Mouse (Mus musculus) stomach, embryonic 16.5 days (tissue): ENCODE measurements around the gene Slc9b1. TPM values are rescaled to one million over a fixed set of nuclear protein-coding genes. Genes with fewer than 3 reads are reported as not detected.

Source experiments
- ATAC-seq: fragments of 200-750 bp; cut with Nextera tagmentation; 2 replicates; pipeline ENCODE4 v1.8.0; 2017; ENCODE audit warnings: moderate number of reproducible peaks, moderate TSS enrichment; ENCODE audit not compliant: insufficient read depth, low FRiP score
- H3K27ac ChIP-seq: fragments of 300-500 bp; sonication (generic); 2 replicates; pipeline ENCODE4 v1.5.1; 2014; ENCODE audit warnings: low read length
- H3K27me3 ChIP-seq: fragments of 300-500 bp; sonication (generic); 2 replicates; pipeline ENCODE4 v1.6.1; 2014; ENCODE audit warnings: low read length, control low read depth, mixed read lengths; ENCODE audit not compliant: control insufficient read depth, insufficient read depth
- H3K36me3 ChIP-seq: fragments of 300-500 bp; sonication (generic); 2 replicates; pipeline ENCODE4 v1.6.1; 2014; ENCODE audit warnings: low read length; ENCODE audit not compliant: control insufficient read depth, insufficient read depth
- H3K4me1 ChIP-seq: fragments of 300-500 bp; sonication (generic); 2 replicates; pipeline ENCODE4 v1.6.1; 2014; ENCODE audit warnings: low read length, control low read depth, mixed read lengths; ENCODE audit not compliant: control insufficient read depth, insufficient read depth
- H3K4me2 ChIP-seq: fragments of 300-500 bp; sonication (generic); 2 replicates; pipeline ENCODE4 v1.6.1; 2014; ENCODE audit warnings: low read depth, low read length, mixed read lengths
- H3K4me3 ChIP-seq: fragments of 300-500 bp; sonication (generic); replicated peaks from 2 replicates; pipeline ENCODE4 v1.5.1; 2014; ENCODE audit warnings: mild to moderate bottlenecking, low read length
- H3K9ac ChIP-seq: fragments of 300-500 bp; sonication (generic); 2 replicates; pipeline ENCODE4 v1.6.1; 2014; ENCODE audit warnings: low read length
- H3K9me3 ChIP-seq: fragments of 300-500 bp; sonication (generic); replicated peaks from 2 replicates; pipeline ENCODE4 v1.6.1; 2016; ENCODE audit warnings: low read length, control low read depth; ENCODE audit not compliant: control insufficient read depth
- WGBS: fragments of 180-500 bp; shearing (Covaris S2); extraction: QIAGEN DNeasy Blood & Tissue Kit; methylation state at CpG from one replicate; pipeline ENCODE4 v1.1.7; 2014; 5-methylcytosine and 5-hydroxymethylcytosine counted together
- polyA plus RNA-seq: library from polyadenylated mRNA; unstranded; fragments of >200 nt; fragmentation: Nextera tagmentation; extraction: Ambion mirVana; gene quantifications from 2 replicates; pipeline ENCODE4 v1.2.1, GENCODE M21; 2015

The Slc9b1 gene
- polyA plus RNA-seq, 1 experiment from 2014 or later = 0.34 TPM

DNA sequence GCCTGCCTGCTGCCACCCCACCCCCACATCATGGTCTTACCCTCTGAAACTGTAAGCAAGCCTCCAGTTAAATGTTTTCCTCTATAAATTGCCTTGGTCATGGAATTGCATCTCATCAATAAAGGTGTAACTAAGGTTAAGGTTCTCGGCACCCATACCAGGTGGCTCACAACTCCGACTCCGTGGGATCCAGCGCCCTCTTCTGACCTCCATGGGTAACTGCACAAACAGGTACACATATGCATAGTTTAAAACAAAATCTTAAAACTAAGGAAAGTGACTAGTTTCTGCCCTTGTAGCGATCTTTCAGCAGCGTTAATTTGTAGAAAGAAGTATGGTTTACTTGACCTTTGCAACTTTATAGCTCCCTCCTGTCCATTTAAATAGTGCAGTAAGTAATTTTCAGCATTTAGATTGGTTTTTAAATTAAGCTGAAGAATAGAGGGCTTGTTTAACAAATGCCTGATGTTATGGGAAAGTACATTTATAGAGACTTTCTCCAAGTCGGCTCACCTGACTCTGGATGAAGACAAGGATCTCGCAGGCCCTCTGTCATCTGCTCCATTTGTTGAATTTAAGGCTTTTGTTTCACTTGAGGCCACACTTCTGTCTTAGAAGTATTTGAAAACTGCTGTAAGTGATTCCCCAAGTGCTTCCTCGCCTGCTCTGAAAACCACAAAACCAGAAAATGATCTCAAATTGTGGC is 32.0 kb upstream of the Slc9b1 start:
- Histone ChIP-seq H3K4me1 (no peaks in the 10 kb centered on the region), H3K9ac (no peak overlapping the region)
- 82% methylated on average over 9 of the region's 9 CpGs for WGBS

DNA sequence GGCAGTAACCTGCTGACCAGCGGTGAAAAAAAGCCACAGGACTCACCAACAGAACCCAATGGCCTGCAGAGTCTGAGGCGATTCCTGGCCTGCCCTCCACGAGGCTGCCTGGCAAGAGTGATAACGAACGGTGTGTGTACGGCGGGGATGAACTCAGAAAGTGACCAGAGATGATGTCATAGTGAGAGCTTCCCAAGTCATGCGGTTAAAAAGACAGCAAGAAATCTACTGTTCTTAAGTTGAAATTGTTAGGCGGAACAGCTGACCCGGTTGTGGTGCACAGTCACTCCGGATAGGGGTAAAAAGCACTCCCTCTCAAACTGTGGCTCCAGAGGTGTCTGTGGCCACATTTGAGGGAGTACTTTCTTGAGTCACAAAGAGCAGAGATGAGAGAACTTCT is 29.5 kb upstream of the Slc9b1 start:
- H3K4me1 ChIP-seq = no peaks in the 10 kb centered on the region
- no peaks in the 10 kb centered on the region for H3K9me3 ChIP-seq
- no peak for ATAC-seq
- no peaks in the 10 kb centered on the region for H3K36me3 ChIP-seq
- H3K9ac ChIP-seq = no peak overlapping the region
- no peak overlapping the region for H3K4me3 ChIP-seq
- no peak overlapping the region for H3K4me2 ChIP-seq
- H3K27me3 ChIP-seq = no peaks in the 10 kb centered on the region
- no peak overlapping the region for H3K27ac ChIP-seq
- 74% methylated on average over 11 of the region's 11 CpGs for WGBS

More for the DNA sequence above, 32.0 kb upstream of the Slc9b1 start:
- Histone ChIP-seq H3K4me2 (no peak overlapping the region), H3K9me3 (no peaks in the 10 kb centered on the region), H3K27ac (no peak overlapping the region), H3K27me3 (no peaks in the 10 kb centered on the region), H3K36me3 (no peaks in the 10 kb centered on the region), H3K4me3 (no peak overlapping the region)
- ATAC-seq = no peak

DNA sequence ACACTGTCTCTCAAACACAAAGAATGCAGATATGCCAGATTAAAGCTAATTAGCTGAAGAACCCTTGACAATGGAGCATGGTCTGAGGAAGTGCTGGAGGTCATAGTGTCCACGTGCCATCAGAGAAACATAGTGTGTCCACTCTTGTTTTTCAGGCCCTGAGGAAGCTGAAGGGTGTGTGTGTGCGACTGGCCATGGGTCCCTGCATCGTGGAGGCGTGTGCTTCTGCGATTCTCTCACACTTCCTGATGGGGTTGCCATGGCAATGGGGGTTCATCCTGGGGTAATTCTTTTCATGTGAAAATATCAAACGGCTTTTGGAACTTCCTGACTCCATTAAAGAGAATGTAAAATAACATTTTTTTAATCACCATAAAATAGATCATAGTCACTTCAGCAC is 23.5 kb upstream of the Slc9b1 start:
- Histone ChIP-seq H3K4me3 (no peak overlapping the region), H3K27me3 (no peaks in the 10 kb centered on the region), H3K4me2 (no peak overlapping the region), H3K9me3 (no peaks in the 10 kb centered on the region), H3K27ac (no peak overlapping the region), H3K36me3 (no peaks in the 10 kb centered on the region), H3K4me1 (no peaks in the 10 kb centered on the region), H3K9ac (no peak overlapping the region)
- WGBS = 66% methylated on average over 6 of the region's 6 CpGs
- no peak for ATAC-seq

DNA sequence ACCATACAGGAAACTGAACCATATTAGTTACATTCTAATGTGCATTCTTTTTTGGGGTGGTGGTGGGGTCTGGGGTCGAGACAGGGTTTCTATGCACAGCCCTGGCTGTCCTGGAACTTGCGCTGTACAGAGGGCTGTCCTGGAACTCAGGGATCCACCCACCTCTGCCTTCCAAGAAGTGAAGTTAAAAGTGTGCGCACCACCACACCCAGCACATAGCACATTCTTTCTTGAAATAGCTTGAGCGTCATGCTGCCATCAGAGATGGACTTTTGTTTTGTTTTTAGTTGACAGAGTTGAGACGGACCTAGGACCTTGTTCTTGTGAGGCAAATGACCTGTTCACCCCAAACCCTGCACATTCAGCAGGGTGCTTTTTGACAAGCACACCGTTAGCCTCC is 20.7 kb upstream of the Slc9b1 start:
- Histone ChIP-seq H3K4me1 (no peaks in the 10 kb centered on the region), H3K27me3 (no peaks in the 10 kb centered on the region), H3K4me2 (no peak overlapping the region), H3K9me3 (no peaks in the 10 kb centered on the region), H3K27ac (no peak overlapping the region), H3K9ac (no peak overlapping the region), H3K36me3 (no peaks in the 10 kb centered on the region), H3K4me3 (no peak overlapping the region)
- ATAC-seq = no peak
- 63% methylated on average over 6 of the region's 6 CpGs for WGBS

DNA sequence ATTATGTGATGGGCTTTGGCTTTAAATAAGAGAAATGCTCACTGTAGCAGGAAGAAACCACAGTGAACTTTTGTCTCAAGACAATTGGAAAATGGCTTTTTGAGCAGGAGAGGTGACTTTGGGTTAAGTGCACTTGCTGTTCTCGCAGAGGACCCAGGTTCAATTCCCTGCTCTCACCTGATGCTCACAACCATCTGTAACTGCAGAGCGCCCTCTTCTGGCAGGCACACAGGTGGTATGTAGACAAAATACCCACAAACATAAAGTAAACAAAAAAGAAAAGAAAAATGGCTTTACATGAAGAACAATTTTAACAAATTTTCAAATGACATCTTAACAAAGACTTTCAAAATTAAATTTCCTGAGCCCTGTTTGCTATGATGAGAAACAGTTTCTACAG is 20.2 kb upstream of the Slc9b1 start:
- Histone ChIP-seq H3K4me1 (no peaks in the 10 kb centered on the region), H3K27me3 (no peaks in the 10 kb centered on the region), H3K4me3 (no peak overlapping the region), H3K9me3 (no peaks in the 10 kb centered on the region), H3K4me2 (no peak overlapping the region), H3K9ac (no peak overlapping the region), H3K36me3 (no peaks in the 10 kb centered on the region), H3K27ac (no peak overlapping the region)
- ATAC-seq = no peak
- WGBS = 64% methylated on average over 2 of the region's 2 CpGs

DNA sequence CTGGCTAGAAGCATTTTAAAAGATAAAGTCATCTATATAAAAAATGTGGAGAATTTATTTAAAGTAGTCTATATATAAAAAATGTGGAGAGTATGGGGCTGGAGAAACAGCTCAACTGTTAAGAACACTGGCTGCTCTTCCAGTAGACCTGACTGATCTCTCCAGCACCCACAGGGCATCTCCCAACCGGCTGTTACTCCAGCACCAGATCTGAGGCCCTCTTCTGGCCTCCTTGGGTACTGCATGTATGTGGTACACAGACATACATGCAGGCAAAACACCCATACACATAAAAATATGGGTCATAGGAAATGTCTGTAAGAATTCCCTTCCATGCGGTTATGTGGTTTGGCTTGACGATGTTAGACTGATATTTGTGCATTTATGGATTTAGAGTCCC is 19.3 kb upstream of the Slc9b1 start:
- WGBS = 53% methylated on average over 3 of the region's 3 CpGs
- H3K27me3 ChIP-seq = no peaks in the 10 kb centered on the region

DNA sequence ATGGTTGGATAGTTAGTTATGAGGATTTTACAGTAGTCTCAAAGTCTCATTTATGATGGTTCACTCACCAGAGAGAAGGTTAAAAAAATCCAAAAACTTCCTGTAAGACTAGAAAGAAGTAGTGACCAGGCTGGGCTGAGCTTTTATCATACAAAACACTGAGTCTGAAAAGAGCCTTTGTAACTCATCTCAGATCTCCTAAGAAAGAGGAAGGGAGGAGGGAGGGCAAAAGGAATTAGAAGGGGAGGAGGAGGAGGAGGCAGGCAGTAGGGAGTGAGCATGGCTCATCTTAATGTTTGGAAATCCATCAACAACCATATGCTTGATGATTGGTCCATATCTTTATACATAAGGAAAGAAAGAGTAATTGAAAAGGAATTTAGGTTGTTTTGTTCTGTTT is 15.1 kb upstream of the Slc9b1 start:
- Histone ChIP-seq H3K27ac (no peak overlapping the region), H3K4me2 (no peak overlapping the region)
- ATAC-seq = no peak

More for the DNA sequence above, 19.3 kb upstream of the Slc9b1 start:
- no peak for ATAC-seq
- Histone ChIP-seq H3K4me1 (no peaks in the 10 kb centered on the region), H3K27ac (no peak overlapping the region), H3K9me3 (no peaks in the 10 kb centered on the region), H3K36me3 (no peaks in the 10 kb centered on the region), H3K9ac (no peak overlapping the region), H3K4me2 (no peak overlapping the region), H3K4me3 (no peak overlapping the region)

DNA sequence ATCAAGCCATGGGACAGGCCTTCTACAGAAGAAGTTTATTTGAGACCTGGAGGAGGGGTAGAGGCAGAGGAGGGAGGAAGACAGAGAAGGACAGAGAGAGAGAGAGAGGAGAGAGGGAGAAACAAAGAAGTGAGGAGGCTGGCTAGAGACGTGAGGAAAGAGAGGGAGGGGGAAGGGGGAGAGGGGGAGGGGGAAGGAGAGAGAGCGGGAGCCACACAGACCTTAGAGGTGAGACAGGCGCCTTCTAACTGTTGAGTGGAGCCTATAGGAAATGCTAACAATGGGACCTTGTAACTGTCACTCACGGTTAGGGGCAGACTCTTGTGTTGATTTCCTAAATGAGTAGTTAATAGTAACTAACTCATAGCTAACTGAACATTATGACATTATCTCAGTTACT is 14.1 kb upstream of the Slc9b1 start:
- H3K4me2 ChIP-seq = no peak overlapping the region
- 50% methylated on average over 4 of the region's 4 CpGs for WGBS
- H3K27ac ChIP-seq = no peak overlapping the region
- no peak overlapping the region for H3K4me3 ChIP-seq
- no peaks in the 10 kb centered on the region for H3K27me3 ChIP-seq
- ATAC-seq = no peak
- H3K4me1 ChIP-seq = no peaks in the 10 kb centered on the region
- no peaks in the 10 kb centered on the region for H3K36me3 ChIP-seq
- no peaks in the 10 kb centered on the region for H3K9me3 ChIP-seq
- H3K9ac ChIP-seq = no peak overlapping the region

More for the DNA sequence above, 15.1 kb upstream of the Slc9b1 start:
- Histone ChIP-seq H3K4me1 (no peaks in the 10 kb centered on the region), H3K9ac (no peak overlapping the region), H3K4me3 (no peak overlapping the region), H3K27me3 (no peaks in the 10 kb centered on the region), H3K9me3 (no peaks in the 10 kb centered on the region), H3K36me3 (no peaks in the 10 kb centered on the region)

DNA sequence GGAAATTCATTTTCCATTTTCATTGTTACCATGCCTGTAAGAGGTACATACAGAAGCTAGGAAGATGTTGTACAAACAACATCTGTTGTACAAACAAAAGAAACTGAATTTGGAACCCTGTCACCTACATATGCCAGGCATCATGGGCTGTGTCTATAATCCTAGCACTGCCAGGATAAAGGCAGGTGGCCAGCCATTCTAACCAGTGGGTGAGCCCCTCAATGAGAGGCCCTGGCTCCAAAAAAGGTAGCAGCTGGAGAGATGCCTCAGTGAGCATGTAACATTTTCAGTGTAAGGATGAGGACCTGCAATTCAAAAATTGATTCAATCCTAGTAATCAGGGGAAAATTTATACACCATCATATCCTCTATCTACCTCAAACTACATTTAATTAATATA is 1.2 kb downstream of the Slc9b1 start:
- Histone ChIP-seq H3K4me3 (no peak overlapping the region), H3K27me3 (no peaks in the 10 kb centered on the region), H3K27ac (no peak overlapping the region), H3K4me1 (no peaks in the 10 kb centered on the region), H3K36me3 (no peaks in the 10 kb centered on the region), H3K9ac (no peak overlapping the region), H3K9me3 (no peaks in the 10 kb centered on the region), H3K4me2 (no peak overlapping the region)
- no peak for ATAC-seq
